Mouse (Mus musculus) cerebellum, adult 11-12 months (tissue): Measurements from ENCODE around the gene Oas1a.
A peak's percentile ranks its signal among the peaks of the same experiment; 100 is the strongest.
"Not testable (repeated sequence)": the region's sequence is repeated elsewhere in the genome, so short reads cannot be mapped to it uniquely, and the experiment has no call there.

Experiments used
- DNase-seq: peaks from one replicate; pipeline ENCODE4 v3.0.0; 2022

Oas1a gene

DNA sequence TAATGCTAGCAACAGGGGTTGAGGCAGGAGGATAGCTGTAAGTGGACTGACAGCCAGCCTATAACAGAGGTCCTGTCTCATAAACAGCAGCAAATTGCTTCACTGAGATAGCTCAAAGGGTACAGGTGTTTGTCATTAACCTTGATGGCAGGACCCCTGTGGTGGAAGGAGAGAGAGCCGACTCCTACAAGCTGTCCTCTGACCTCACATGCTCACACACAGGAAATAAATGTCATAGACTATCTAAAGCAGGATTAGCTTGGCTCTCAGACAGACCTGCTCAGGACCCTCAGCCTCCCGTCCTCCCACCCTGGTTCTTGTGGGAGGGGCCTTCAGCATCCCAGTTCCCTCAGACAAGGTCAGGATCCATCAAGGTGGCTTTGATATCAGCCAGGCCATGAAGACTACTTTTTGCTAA lies 15.1 kb downstream of the Oas1a start:
- DNase-seq: no peak

DNA sequence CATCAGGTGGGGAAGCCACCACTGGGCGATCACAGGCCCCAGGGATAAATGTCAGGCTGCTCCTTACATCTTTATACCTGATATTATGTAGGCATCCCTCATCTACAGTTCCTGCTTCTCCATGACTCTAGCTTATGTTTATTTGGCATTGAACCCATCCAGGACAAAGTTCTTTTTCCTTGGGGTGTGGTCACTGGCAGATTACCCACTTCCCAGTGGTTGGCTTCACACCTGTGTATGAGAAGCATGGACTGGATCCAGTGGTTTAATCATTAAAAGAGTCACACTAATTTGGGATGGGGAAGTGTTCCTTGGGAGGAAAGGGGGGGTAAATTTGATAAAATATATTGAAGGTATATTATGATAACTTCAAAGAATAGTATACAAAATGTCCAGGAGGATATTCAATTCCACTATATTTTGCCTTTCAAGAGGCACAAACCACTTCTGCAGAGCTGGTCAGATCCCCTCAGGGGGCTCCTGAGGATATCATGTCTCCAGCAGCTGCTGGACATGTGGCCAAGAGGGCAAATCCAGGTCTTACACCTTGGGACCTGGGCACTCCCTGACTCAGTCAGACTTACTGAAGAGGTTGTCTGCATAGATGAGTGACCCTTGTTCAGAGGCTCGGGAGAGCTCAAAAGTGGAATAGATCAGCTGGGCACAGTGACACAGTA lies 15.6 kb downstream of the Oas1a start:
- not testable (repeated sequence) for DNase-seq

DNA sequence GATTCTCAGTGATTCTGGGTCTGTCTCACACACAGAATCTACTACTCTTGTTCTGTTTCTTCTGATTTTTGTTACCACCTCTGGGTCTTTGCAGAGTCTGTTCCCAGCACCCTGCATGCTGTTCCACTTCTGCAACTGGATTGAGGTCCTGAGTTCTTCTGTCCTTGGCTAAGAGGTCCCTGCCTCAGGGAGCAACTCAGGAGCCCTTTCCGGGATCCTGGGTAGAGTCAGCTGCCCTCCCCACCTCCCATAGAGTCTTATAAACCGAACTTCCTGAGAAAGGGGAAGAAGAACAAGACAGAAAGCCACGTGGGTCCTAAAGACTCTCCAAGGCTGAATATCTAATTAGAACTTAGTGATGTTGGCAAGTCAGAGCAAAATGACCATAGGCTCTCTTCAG lies 16.3 kb downstream of the Oas1a start:
- DNase-seq: no peak

DNA sequence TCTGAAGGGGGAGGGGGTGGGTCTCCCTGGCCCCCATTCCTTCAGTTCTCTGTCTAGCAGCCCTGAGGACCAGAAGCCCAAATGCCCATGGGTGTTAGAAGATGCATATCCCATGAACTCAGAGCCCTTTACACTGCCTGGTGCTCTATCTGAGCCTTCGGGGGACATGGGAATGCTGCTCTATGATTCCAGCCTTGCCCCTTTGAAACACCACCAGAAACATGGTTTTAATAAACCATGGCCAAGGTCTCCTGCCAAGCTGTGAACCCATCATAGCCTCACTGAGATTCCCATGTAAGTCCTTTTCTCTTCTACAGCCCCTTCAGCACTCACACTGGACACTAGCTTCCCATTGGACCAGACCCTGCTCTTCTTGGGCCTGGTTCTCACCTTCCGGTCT lies 17.3 kb downstream of the Oas1a start:
- no peak for DNase-seq

- not testable (repeated sequence) for DNase-seq
Measured at GRCm38 (mm10) chr5:120888294-120888815, 19.0 kb downstream of the Oas1a start.

DNA sequence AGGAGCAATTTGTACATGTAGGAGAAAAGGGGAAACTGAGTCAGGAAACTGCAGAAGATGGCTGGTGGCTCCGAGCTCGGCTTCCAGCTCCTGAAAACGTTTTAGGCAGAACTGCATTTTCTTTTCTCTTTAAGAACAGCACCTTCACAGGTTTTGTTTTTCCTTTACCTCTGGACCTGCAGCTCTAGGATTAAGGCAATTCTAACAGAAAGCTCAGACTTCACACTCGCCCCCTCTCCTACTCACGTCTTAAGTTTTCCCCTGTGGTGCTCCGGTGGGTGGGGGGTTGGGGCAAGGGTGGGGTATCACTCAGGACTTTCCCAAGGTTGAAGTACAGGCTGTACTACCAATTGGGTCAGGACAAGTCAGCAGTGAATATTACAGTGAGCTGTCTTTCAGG lies 19.5 kb downstream of the Oas1a start:
- no peak for DNase-seq

GRCm38 (mm10) chr5:120887413-120887812 lies 19.9 kb downstream of the Oas1a start, which contains the start of gene Oas1g:
Gene Oas1g, minus strand, starts transcription at chr5:120887613.
- DNase-seq: not testable (repeated sequence)

DNA sequence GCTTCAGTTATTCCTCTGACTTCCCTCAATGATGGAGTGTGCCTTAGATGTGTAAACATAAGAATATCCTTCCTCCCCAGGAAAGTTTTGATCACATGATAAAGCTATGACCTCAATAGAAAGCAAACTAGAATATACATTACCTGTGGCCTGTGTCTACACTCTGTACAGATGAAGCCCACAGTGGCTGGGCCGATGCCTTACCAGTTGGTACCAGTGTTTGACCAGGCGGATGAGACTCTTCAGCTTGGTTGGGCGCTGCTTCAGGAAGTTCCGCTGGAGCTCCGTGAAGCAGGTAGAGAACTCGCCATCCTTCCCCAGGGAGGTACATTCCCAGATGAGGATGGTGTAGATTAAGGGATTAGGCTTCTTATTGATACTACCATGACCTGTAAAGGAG lies 25.6 kb downstream of the Oas1a start:
- not testable (repeated sequence) for DNase-seq

DNA sequence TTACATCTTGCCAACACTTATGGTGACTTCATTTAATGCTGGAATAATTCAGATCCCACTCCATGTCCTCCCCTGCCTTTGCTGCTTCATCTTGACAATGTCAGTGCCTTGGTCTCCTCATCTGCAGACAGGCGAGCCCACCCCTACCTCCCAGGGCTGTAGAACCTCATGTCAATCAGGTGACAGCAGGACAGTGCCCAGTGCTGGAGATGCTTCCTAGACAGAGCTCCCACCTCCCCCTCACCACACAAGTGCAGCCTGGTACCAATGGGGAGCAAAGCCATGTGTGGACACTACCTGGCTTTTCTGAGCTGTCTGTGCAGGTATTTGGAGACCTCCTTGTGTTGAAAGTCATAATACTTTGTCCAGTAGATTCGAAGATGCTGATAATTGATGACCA lies 28.5 kb downstream of the Oas1a start:
- DNase-seq: not testable (repeated sequence)

DNA sequence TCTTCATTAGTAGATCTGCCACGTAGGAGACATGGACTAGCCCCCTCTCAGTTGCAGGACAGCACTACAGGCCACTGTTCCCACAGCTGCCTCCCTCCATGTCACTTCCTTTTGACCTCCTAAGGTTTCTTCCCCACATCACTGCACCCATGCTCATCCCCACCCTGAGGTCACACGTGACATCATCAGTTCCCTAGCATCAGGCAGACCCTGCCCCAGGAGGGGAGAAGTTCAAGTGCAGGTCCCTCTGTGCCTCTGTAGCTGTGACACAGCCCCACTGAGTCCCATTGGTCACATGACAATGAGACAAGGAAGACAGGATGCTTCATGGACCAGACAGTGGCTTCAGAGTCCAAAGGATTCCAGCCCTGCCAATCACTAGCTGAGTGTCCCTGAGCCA lies 29.9 kb downstream of the Oas1a start:
- not testable (repeated sequence) for DNase-seq

DNA sequence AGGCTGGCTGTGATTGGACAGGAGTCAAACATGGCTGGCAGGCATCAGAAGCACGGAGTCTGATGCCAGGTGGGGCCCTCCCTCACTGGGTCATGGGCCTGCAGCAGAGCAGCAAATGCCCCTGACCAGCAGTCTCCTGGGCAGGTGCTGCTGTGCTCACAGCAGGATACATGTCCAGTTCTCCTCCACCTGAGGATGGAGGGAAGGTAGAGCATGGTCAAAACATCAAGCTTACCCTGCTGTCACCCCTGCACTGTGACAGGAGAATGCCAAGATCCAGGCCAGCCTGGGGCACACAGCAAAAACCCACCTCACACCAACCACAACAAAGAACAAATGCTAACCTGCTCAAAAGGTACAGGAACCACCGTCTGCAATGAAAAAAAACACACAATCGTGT lies 30.5 kb downstream of the Oas1a start:
- peak; percentile 27 for DNase-seq

GRCm38 (mm10) chr5:120871469-120871868 lies 35.9 kb downstream of the Oas1a start:
- no peak for DNase-seq

DNA sequence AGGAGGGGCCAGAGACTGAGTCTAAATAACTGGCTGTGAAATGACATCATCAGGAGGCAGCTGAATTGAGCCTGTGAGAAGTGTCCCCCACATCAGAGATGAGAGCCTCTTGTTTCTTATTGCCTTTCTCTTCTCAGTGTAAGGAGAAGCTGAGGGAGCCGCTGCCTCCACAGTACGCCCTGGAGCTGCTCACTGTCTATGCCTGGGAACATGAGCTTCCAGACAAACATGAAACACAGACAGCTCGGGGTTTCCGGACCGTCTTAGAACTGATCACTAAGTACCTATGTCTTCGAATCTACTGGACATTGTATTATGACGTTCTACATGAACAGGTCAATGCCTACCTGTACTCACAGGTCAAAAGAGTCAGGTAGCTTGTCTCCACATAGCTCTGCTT lies 36.5 kb downstream of the Oas1a start:
- DNase-seq: no peak

DNA sequence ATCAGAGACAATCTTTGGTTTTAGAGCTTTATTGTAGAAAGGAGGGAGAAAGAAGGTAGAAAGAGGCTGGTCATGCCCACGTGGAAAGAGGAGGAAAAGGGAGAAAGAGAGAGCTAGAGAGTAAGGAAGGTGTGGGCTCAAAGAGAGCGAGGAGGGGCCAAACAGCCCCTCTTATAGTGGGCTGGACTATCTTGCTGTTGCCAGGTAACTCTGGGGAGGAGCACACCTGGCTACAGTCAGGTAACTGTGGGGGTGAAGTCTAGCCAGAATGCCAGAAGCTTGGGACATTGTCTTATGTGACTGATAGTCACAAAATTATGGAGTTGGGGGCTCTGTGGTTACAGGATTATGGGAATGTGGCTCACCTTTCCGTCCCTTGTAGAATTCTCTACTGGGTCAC lies 37.2 kb downstream of the Oas1a start:
- DNase-seq: no peak

DNA sequence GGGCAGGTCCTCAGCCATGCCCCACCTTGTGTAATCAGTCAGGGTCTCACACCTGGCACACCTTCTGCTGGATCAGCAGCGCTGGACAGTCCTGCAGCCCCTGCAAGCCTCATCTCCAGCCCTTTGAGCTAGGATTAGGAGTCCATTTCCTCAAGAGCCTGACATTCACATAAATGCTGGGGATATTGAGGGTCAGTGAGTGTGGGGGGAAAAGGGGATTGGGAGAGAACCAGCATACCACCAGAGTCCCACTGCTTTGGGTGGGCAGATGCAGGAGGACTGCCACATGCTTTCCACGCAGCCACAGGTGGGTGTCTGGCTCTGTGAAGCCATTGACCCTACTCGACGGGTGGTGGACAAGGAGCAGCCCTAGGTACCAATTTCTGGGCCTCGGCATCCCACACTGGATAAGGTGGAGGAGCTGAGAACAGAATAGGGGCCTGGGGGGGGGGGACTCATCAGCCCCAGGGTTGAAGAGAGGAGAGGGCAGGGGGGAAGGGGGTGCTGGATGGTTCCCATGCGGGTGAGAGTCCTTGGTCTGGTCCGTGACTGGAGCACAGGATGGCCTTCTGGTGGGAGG lies 37.8 kb downstream of the Oas1a start:
- DNase-seq: no peak

DNA sequence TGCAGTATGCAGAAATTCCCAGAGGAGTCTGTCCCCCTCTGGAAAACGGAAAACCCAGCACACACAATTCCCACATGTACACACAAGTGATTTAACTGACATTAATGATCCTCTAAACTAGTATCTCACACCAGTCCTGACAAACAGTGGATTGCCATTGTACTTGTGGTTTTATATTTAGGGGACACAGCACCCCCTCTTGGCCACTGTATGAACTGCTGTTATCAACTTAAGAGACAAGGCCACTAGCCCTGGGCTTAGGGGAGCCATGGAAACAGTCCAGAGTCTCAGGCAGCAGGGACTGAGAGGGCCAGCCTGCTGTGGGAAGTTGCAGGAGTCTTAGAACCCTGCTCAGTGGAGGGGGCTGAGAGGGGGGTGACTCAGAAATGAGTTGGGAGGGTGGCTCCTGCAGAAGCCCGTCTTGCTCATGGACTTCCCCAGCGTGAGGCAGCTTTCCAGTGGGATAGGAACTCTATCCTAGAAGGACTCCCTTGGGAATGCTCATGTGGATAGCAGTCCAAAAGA lies 41.9 kb downstream of the Oas1a start:
- DNase-seq: no peak

DNA sequence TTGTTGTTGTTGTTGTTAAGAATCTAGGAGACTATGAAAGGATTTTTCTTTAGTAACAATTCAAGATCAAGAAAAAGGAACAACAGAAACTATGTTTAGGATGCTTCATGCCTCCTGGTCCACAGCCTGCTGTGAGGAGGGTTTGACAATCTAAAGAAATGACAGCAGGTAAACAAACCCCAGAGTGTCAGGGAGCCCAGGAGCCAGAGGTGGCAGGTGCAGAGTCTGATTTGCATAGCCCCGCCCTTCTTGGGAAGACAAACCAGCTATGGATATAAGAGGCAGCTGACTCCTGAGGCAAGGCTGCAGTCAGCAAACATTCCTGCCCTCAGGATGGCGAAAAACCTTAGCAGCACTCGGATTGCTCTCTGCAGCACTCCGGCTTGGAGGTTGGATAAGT lies 46.2 kb downstream of the Oas1a start, which contains the start of gene Oas1h:
TSS of gene Oas1h (plus strand) at position 301 of the 400 bp plus-strand sequence.
- DNase-seq: no peak

DNA sequence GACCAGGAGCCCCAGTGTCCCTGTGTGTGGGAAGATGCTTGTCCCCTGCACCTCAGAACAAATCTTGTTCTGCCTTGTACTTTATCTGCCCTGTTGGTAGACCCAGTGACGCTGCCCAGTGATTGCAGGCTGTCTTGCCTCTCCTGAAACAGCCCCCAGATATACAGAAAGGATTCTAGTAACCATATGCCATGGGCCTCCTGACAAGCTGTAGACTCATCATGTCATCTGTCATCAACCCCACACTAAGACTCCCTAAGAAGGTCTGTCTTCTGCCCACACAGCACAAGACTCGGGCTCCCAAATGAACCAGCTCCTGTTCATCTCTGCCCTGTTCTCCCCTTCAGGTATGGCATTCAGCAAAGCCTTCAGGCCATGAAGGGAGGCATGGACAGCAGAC lies 48.1 kb downstream of the Oas1a start:
- DNase-seq: no peak

DNA sequence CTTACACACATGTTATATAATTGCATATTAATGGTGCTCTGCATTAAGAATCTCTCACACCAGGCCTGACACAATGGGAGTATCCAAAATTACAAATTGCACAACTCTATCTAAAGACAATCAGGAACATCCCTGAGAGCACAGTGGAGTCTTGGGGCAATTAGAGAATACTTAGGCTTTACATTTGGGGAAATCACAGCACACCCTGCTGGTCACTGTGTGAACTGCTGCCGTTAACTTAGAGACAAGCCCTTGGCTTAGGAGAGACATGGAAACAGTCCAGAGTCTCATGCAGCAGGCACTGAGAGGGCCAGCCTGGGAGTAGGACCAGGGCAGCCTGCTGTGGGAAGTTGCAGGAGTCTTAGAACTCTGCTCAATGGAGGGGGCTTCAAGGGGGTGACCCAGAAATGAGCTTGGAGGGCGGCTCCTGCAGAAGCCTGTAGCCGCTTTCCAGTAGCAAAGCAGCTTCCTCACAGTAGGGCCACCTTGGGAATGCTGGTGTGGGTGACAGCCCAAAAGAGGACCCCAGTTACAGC lies 57.7 kb downstream of the Oas1a start:
- DNase-seq: no peak

DNA sequence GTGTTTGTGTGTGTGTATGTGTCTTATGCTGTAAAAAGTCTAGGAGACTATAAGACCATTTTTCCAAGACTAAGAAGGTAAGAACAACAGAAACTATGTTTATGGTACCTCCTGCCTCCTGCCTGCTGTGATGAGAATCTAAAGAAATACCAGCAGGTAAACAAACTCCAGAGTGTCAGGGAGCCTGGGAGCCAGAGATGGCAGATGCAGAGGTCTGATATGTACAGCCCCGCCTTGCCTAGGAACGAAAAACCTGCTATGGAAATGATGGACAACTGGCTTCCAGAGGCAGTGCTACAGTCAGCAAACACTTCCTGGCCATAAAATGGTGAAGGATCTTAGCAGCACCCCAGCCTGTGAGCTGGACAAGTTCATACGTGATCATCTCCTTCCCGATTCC lies 60.3 kb downstream of the Oas1a start, which contains the start of gene Oas1f:
TSS of gene Oas1f (plus strand) at position 301 of the 400 bp plus-strand sequence.
- DNase-seq: no peak
